Mouse (Mus musculus) embryonic facial prominence, embryonic 11.5 days (tissue): ENCODE measurements around the gene Hpcal1. TPM values are rescaled to one million over a fixed set of nuclear protein-coding genes. Genes with fewer than 3 reads are reported as not detected.

ENCODE experiments used
- ATAC-seq: fragments of 200-750 bp; cut with Nextera tagmentation; replicated peaks from 2 replicates; pipeline ENCODE4 v1.8.0; 2017; ENCODE audit warnings: low read depth; ENCODE audit not compliant: insufficient number of reproducible peaks, low FRiP score, low TSS enrichment
- DNase-seq: peaks from one replicate; pipeline ENCODE4 v3.0.0-alpha.2; 2015; ENCODE audit warnings: low spot score
- H3K27ac ChIP-seq: fragments of 300-500 bp; sonication (generic); replicated peaks from 2 replicates; pipeline ENCODE4 v1.5.1; 2014; ENCODE audit warnings: mild to moderate bottlenecking, low read depth, low read length, control low read depth
- H3K27me3 ChIP-seq: fragments of 300-500 bp; sonication (generic); 2 replicates; pipeline ENCODE4 v1.6.1; 2014; ENCODE audit warnings: mild to moderate bottlenecking, low read length, moderate library complexity, mixed read lengths; ENCODE audit not compliant: control insufficient read depth, insufficient read depth
- H3K36me3 ChIP-seq: fragments of 300-500 bp; sonication (generic); replicated peaks from 2 replicates; pipeline ENCODE4 v1.6.1; 2014; ENCODE audit warnings: low read depth, mild to moderate bottlenecking, low read length, moderate library complexity, mixed read lengths; ENCODE audit not compliant: control insufficient read depth, insufficient read depth
- H3K4me1 ChIP-seq: fragments of 300-500 bp; sonication (generic); 2 replicates; pipeline ENCODE4 v1.6.1; 2014; ENCODE audit warnings: low read length, mixed read lengths; ENCODE audit not compliant: control insufficient read depth, insufficient read depth
- H3K4me2 ChIP-seq: fragments of 300-500 bp; sonication (generic); 2 replicates; pipeline ENCODE4 v1.6.1; 2014; ENCODE audit warnings: low read depth, mild to moderate bottlenecking, control low read depth, low read length, moderate library complexity
- H3K4me3 ChIP-seq: fragments of 300-500 bp; sonication (generic); 2 replicates; pipeline ENCODE4 v1.5.1; 2014; ENCODE audit warnings: low read depth, low read length, control low read depth
- H3K9ac ChIP-seq: fragments of 300-500 bp; sonication (generic); replicated peaks from 2 replicates; pipeline ENCODE4 v1.6.1; 2014; ENCODE audit warnings: mild to moderate bottlenecking, control low read depth, low read length
- H3K9me3 ChIP-seq: fragments of 300-500 bp; sonication (generic); replicated peaks from 2 replicates; pipeline ENCODE4 v1.6.1; 2016; ENCODE audit warnings: mild to moderate bottlenecking, low read length, inconsistent platforms, mixed read lengths; ENCODE audit not compliant: control insufficient read depth
- WGBS: fragments of 180-500 bp; shearing (Covaris S2); extraction: QIAGEN DNeasy Blood & Tissue Kit; methylation state at CpG from one replicate; pipeline ENCODE4 v1.1.7; 2014; 5-methylcytosine and 5-hydroxymethylcytosine counted together
- polyA plus RNA-seq: library from polyadenylated mRNA; unstranded; fragments of >200 nt; fragmentation: Nextera tagmentation; extraction: Ambion mirVana; gene quantifications from 2 replicates; pipeline ENCODE4 v1.2.1, GENCODE M21; 2014

Gene Hpcal1
- polyA plus RNA-seq, 1 experiment from 2014 or later: 35.1 TPM

GRCm38 (mm10) chr12:17657561-17658195, 33.0 kb upstream of the Hpcal1 start:
- no peak overlapping the region for H3K4me2 ChIP-seq
- no peak overlapping the region for H3K4me3 ChIP-seq
- H3K27ac ChIP-seq: no peak overlapping the region
- no peak for ATAC-seq
- no peaks in the 10 kb centered on the region for H3K36me3 ChIP-seq
- no peaks in the 10 kb centered on the region for H3K4me1 ChIP-seq
- no peaks in the 10 kb centered on the region for H3K27me3 ChIP-seq
- WGBS: 88% methylated on average over 7 of the region's 7 CpGs
- no peak for DNase-seq
- no peaks in the 10 kb centered on the region for H3K9me3 ChIP-seq
- H3K9ac ChIP-seq: no peak overlapping the region

- Histone ChIP-seq H3K36me3 (no peaks in the 10 kb centered on the region), H3K4me3 (no peak overlapping the region), H3K4me2 (no peak overlapping the region), H3K27ac (no peak overlapping the region), H3K4me1 (no peaks in the 10 kb centered on the region), H3K27me3 (no peaks in the 10 kb centered on the region), H3K9me3 (no peaks in the 10 kb centered on the region), H3K9ac (no peak overlapping the region)
- 59% methylated on average over 5 of the region's 5 CpGs for WGBS
- no peak for ATAC-seq
- no peak for DNase-seq
Observed at GRCm38 (mm10) chr12:17658521-17658920, 32.1 kb upstream of the Hpcal1 start.

- Histone ChIP-seq H3K36me3 (no peaks in the 10 kb centered on the region), H3K4me1 (no peaks in the 10 kb centered on the region), H3K9ac (no peak overlapping the region), H3K27ac (no peak overlapping the region), H3K27me3 (no peaks in the 10 kb centered on the region), H3K4me2 (no peak overlapping the region), H3K9me3 (no peaks in the 10 kb centered on the region), H3K4me3 (no peak overlapping the region)
- peak; percentile 86 for ATAC-seq
- peak; percentile 49 for DNase-seq
- 4% methylated on average over 4 of the region's 4 CpGs for WGBS
Observed at GRCm38 (mm10) chr12:17661483-17661920, 29.2 kb upstream of the Hpcal1 start.

- no peak overlapping the region for H3K9ac ChIP-seq
- no peaks in the 10 kb centered on the region for H3K36me3 ChIP-seq
- no peak overlapping the region for H3K27ac ChIP-seq
- H3K4me1 ChIP-seq: no peaks in the 10 kb centered on the region
- H3K4me2 ChIP-seq: no peak overlapping the region
- no peak for ATAC-seq
- no peaks in the 10 kb centered on the region for H3K9me3 ChIP-seq
- H3K27me3 ChIP-seq: no peaks in the 10 kb centered on the region
- H3K4me3 ChIP-seq: no peak overlapping the region
- 78% methylated on average over 9 of the region's 9 CpGs for WGBS
- no peak for DNase-seq
Observed at GRCm38 (mm10) chr12:17663991-17664635, 26.5 kb upstream of the Hpcal1 start.

- Histone ChIP-seq H3K4me2 (no peak overlapping the region), H3K27ac (no peak overlapping the region), H3K36me3 (no peaks in the 10 kb centered on the region), H3K4me3 (no peak overlapping the region), H3K27me3 (no peaks in the 10 kb centered on the region), H3K4me1 (no peaks in the 10 kb centered on the region), H3K9ac (no peak overlapping the region), H3K9me3 (no peaks in the 10 kb centered on the region)
- DNase-seq (peak; percentile 15), ATAC-seq (no peak)
- WGBS: 47% methylated on average over 7 of the region's 7 CpGs
Observed at GRCm38 (mm10) chr12:17665906-17666326, 24.7 kb upstream of the Hpcal1 start.

GRCm38 (mm10) chr12:17666616-17667015, 24.0 kb upstream of the Hpcal1 start:
- Histone ChIP-seq H3K4me2 (no peak overlapping the region), H3K4me1 (no peaks in the 10 kb centered on the region), H3K27me3 (no peaks in the 10 kb centered on the region), H3K4me3 (no peak overlapping the region), H3K9ac (no peak overlapping the region), H3K36me3 (no peaks in the 10 kb centered on the region), H3K27ac (no peak overlapping the region), H3K9me3 (no peaks in the 10 kb centered on the region)
- 83% methylated on average over 2 of the region's 2 CpGs for WGBS
- no peak for DNase-seq
- ATAC-seq: no peak

- DNase-seq (no peak), ATAC-seq (no peak)
- WGBS: 65% methylated on average over 7 of the region's 7 CpGs
- Histone ChIP-seq H3K27me3 (no peaks in the 10 kb centered on the region), H3K27ac (no peak overlapping the region), H3K9me3 (no peaks in the 10 kb centered on the region), H3K4me2 (no peak overlapping the region), H3K36me3 (no peaks in the 10 kb centered on the region), H3K4me1 (no peaks in the 10 kb centered on the region), H3K9ac (no peak overlapping the region), H3K4me3 (no peak overlapping the region)
Observed at GRCm38 (mm10) chr12:17673729-17674128, 16.9 kb upstream of the Hpcal1 start.

GRCm38 (mm10) chr12:17674182-17674812, 16.4 kb upstream of the Hpcal1 start:
- Histone ChIP-seq H3K36me3 (no peaks in the 10 kb centered on the region), H3K9ac (no peak overlapping the region), H3K4me3 (no peak overlapping the region), H3K4me2 (no peak overlapping the region), H3K27me3 (no peaks in the 10 kb centered on the region), H3K4me1 (no peaks in the 10 kb centered on the region), H3K9me3 (no peaks in the 10 kb centered on the region), H3K27ac (no peak overlapping the region)
- no peak for DNase-seq
- WGBS: 35% methylated on average over 6 of the region's 6 CpGs
- ATAC-seq: peak; percentile 62; the same call in 1 of the 2 replicates
